Mouse (Mus musculus) spleen, adult 2 months (tissue): ENCODE results near the gene Dnah11.

Source experiments
- CTCF ChIP-seq: fragments of 200-500 bp; IDR thresholded peaks from 2 replicates; pipeline ENCODE4 v1.5.1; 2011; ENCODE audit warnings: mild to moderate bottlenecking, inconsistent platforms; ENCODE audit not compliant: insufficient read depth, insufficient read length, insufficient replicate concordance; ENCODE audit errors: extremely low read depth
- POLR2A ChIP-seq: fragments of 200-500 bp; IDR thresholded peaks from 2 replicates; pipeline ENCODE4 v1.6.1; 2011; ENCODE audit warnings: low read depth, low read length, inconsistent platforms

DNA sequence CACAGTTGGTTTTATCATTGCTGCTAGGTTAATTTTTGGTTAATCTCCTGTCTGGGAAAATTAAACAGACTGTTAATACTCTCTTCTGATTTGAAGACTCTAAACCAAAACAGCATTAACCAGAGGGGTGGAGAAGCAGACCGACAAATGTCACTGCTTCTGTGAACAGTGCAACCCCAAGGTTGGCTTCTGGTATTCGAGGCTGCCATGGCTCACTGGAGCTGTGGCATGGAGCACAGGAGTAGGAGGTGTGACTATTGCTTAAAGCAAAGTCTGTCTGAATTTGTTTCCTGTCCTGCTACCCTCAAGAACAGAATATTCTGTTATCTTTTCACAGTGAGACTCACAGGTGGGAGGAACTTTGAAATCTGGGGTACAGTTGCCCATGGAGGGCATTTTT, 260.6 kb downstream of the Dnah11 start:
- TF ChIP-seq CTCF: no peak
- no peak for TF ChIP-seq POLR2A
